Mouse (Mus musculus): ENCODE data around the gene Cpsf6. TPM values are rescaled to one million over a fixed set of nuclear protein-coding genes. Genes with fewer than 3 reads are reported as not detected.

The Cpsf6 gene
- polyA plus RNA-seq, 1 experiment = 57.9 TPM

DNA sequence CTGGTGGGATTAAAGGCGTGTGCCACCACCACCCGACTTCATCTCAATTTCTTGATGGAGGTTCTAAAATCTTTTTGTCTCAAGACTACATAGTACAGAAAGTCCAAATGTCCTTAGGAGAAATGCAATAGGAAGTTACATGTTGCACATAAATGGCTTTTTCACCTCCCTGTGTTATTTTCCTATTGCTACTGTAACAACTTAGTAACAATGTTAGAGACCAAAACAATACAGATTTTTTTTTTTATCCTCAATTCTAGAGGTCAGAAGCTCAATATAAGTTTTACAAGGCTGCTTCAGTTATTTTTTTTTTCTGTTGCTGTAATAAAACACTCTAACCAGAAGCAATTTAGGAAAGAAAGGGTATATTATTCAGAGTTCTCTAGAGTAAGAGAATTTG, 374 bp downstream of the Cpsf6 start:
- TF ChIP-seq POLR2A (IDR thresholded peaks at IDR 0.05; ENCODE audit: borderline replicate concordance, low read depth, low read length) (no peak), CTCF (IDR thresholded peaks at IDR 0.05; ENCODE audit: low read depth, low read length) (no peak)
- H3K4me1 ChIP-seq (ENCODE audit: control insufficient read depth, insufficient read depth, low read length) = peaks cover 5% of the 10 kb centered on the region
- H3K27ac ChIP-seq (ENCODE audit: insufficient read depth, low read depth, low read length) = no peak overlapping the region
- no peak overlapping the region for H3K4me3 ChIP-seq (ENCODE audit: insufficient read depth, low read length)

DNA sequence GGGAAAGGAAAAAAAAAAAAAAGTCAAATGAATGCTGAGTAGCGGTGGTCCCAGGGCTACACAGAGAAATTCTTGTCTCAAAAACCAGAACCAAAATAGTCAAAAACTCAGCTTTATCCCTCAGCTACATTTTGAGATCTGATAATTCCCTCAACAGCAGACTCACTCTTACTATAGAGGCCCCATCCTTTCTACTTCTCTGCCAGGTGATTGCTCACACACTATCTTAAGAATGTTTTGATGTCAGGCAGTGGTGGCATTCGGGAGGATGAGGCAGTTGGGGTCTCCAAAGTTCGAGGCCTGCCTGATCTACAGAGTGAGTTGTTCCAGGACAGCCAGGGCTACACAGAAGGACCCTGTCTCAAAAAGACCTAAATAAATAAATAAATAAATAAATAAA, 1.2 kb downstream of the Cpsf6 start:
- Histone ChIP-seq H3K4me3 (ENCODE audit: insufficient read depth, low read length) (no peak overlapping the region), H3K4me1 (ENCODE audit: control insufficient read depth, insufficient read depth, low read length) (peaks cover 6% of the 10 kb centered on the region), H3K27ac (ENCODE audit: insufficient read depth, low read depth, low read length) (no peak overlapping the region)
- no peak for TF ChIP-seq POLR2A (IDR thresholded peaks at IDR 0.05; ENCODE audit: borderline replicate concordance, low read depth, low read length)
- TF ChIP-seq CTCF (IDR thresholded peaks at IDR 0.05; ENCODE audit: low read depth, low read length) = no peak

DNA sequence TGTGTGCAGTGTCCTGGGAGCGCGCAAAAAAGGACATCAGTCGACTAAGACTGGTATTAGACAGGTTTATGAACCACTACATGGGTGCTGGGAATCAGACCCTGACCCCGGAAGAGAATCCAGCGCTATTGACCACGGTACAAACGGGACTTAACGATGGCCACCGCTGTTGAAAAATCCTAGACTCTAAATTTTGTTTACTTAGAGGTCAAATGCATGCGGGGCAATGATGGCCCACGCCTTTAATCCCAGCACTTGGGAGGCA, 1.6 kb downstream of the Cpsf6 start:
- TF ChIP-seq POLR2A (IDR thresholded peaks at IDR 0.05; ENCODE audit: borderline replicate concordance, low read depth, low read length) (no peak), CTCF (IDR thresholded peaks at IDR 0.05; ENCODE audit: low read depth, low read length) (no peak)
- Histone ChIP-seq H3K4me1 (ENCODE audit: control insufficient read depth, insufficient read depth, low read length) (peaks cover 6% of the 10 kb centered on the region), H3K27ac (ENCODE audit: insufficient read depth, low read depth, low read length) (no peak overlapping the region), H3K4me3 (ENCODE audit: insufficient read depth, low read length) (no peak overlapping the region)

DNA sequence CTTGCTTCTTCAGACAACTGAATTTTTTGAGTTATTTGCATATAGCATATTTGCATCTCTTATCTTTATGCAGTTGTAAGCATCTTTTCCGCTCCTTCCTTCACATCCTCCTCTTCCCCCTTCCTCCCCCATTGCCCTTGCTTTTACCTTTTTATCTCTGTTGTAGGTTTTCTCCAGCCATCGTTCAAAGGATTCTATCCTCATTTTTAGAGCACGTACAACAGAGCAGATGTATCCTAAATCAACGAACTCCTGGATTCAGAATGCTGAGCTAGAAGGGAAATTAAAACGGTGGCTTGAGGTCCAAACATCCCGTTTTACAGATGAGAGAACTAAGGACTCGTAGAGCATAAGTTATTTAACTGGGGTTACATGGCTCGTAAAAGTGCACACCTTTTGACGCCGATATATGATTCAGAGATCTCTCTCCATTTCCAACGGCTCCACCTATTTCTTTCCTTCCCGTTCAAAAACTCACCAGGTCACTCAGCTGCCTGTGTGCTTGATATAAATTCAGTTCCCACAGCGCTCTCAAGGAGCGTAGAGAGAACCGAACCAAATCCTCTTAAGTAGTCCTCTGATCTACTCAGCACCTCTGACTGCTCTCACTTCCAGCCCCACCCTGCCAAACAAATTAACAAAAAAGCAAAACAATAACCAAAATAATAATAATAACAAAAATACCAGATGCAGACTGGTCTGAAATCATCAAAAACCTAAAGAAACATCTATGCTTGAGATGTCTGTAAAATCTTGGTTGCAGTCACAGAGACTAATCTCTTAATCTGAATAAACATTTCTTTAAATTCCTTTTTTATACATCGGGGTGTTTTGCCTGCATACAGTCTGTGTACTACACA, 2.2 kb downstream of the Cpsf6 start:
- no peak overlapping the region for H3K4me3 ChIP-seq (ENCODE audit: insufficient read depth, low read length)
- H3K4me1 ChIP-seq (ENCODE audit: control insufficient read depth, insufficient read depth, low read length) = peaks cover 6% of the 10 kb centered on the region
- TF ChIP-seq POLR2A (IDR thresholded peaks at IDR 0.05; ENCODE audit: borderline replicate concordance, low read depth, low read length) (no peak), CTCF (IDR thresholded peaks at IDR 0.05; ENCODE audit: low read depth, low read length) (no peak)
- H3K27ac ChIP-seq (ENCODE audit: insufficient read depth, low read depth, low read length) = no peak overlapping the region

DNA sequence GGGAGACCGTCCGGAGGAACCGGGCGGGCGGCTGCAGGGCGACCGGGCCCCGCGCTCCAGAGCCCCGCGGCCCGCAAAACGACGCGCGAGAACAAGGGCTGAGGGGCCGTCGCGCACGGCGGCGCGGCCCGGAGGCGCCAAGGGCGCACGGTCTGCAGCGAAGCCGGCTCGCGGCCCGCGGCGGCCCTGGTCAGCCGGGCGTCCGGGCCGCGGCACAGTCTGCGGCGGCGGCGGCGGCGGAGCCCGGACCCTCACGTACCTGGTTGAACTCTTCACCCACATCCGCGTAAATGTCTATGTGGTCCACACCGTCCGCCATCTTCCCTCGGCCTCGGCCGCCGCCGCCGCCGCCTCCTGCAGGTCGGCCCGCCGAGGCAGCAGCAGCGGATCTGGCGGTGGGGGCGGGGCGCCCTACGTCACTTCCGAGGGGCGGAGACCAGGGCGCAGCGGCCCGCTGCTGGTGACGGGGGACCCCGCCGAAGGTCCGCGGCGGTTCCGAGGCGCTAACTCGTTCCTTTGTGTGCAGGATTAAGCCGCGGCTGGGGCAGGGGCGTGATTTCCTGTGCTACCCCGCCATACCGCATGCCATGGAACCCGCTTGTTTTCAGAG, 3.1 kb downstream of the Cpsf6 start:
- TF ChIP-seq CTCF (IDR thresholded peaks at IDR 0.05; ENCODE audit: low read depth, low read length) (no peak), POLR2A (IDR thresholded peaks at IDR 0.05; ENCODE audit: borderline replicate concordance, low read depth, low read length) (peak; percentile 70; the same call in 1 of the 2 replicates)
- Histone ChIP-seq H3K4me1 (ENCODE audit: control insufficient read depth, insufficient read depth, low read length) (peaks cover 6% of the 10 kb centered on the region), H3K4me3 (ENCODE audit: insufficient read depth, low read length) (peak overlapping the region; percentile 93), H3K27ac (ENCODE audit: insufficient read depth, low read depth, low read length) (peak overlapping the region; percentile 83)

DNA sequence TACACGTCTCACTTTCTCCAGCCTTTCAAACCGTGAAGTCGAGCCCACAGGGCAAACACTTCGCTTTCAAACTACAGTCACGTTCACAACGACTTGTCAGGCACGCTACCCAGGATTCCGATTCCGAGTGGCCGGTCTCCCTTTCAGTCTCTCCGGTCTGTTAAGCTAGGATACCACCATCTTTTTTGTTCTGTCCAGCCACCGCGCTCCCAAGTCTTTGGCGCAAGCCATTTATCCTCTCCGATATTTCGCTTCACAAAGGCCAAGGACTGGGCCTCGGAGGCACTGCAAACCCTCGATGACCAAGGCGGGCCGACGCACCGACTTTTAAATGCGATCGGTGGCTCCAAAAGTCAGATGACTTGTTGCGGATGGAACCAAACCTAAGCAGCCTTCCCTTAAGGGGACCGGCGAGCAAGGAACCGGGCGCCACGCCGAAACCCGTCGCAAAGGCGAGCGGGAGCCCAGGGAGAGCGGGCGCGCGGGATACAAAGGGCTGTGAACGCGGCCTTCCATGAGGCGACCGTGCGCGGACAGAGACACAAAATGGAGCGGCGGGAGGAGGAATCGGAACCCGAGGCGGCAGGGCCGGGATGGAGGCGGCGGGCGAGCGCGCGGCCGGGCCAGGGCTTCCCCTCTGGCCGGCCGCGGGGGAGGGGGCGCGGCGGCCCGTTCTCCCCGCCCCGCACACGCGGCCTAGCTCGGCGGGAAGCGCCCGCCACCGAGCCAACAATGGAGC, 3.8 kb downstream of the Cpsf6 start:
- Histone ChIP-seq H3K4me3 (ENCODE audit: insufficient read depth, low read length) (peak overlapping the region; percentile 93), H3K27ac (ENCODE audit: insufficient read depth, low read depth, low read length) (peak overlapping the region; percentile 83), H3K4me1 (ENCODE audit: control insufficient read depth, insufficient read depth, low read length) (peaks cover 6% of the 10 kb centered on the region)
- TF ChIP-seq POLR2A (IDR thresholded peaks at IDR 0.05; ENCODE audit: borderline replicate concordance, low read depth, low read length) = no peak

DNA sequence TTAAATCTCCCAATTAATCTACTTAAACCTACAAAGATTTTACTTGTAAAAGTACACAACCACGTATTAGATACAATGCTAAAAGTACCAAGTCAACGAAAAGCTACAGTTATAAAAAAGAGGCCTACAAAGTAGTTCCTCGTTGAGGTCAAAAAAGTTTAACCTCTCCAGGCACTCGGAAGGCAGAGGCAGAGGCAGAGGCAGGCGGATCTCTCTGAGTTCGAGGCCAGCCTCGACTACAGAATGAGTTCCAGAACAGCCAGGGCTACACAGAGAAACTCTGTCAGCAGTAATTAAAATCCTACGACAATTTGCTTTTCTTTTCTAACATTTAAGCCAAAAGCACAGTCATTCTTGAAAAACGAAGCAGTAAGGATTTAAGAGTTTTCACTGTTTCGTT, 4.7 kb downstream of the Cpsf6 start:
- Histone ChIP-seq H3K4me3 (ENCODE audit: insufficient read depth, low read length) (peak overlapping the region; percentile 93), H3K4me1 (ENCODE audit: control insufficient read depth, insufficient read depth, low read length) (peaks cover 6% of the 10 kb centered on the region), H3K27ac (ENCODE audit: insufficient read depth, low read depth, low read length) (no peak overlapping the region)
- TF ChIP-seq CTCF (IDR thresholded peaks at IDR 0.05; ENCODE audit: low read depth, low read length) (no peak), POLR2A (IDR thresholded peaks at IDR 0.05; ENCODE audit: borderline replicate concordance, low read depth, low read length) (no peak)

DNA sequence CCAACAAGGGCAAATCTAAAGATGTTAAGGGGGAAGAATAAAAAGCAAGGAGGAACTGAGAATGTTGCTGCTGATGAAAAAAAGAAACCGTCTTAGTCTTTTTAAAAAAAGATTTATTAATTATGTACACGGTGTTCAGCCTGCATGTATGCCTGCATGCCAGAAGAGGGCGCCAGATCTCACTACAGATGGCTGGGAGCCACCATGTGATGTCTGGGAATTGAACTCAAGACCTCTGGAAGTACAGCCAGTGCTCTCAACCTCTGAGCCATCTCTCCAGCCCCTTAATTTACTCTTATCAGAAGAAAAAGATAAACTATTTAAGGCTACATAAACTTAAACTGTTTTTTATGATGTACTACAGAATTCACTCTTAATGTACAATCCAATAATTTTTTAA, 16.7 kb downstream of the Cpsf6 start:
- H3K27ac ChIP-seq (ENCODE audit: insufficient read depth, low read depth, low read length) = no peak overlapping the region
- TF ChIP-seq POLR2A (IDR thresholded peaks at IDR 0.05; ENCODE audit: borderline replicate concordance, low read depth, low read length) = no peak
- TF ChIP-seq CTCF (IDR thresholded peaks at IDR 0.05; ENCODE audit: low read depth, low read length) = peak; percentile 91
- peaks cover 11% of the 10 kb centered on the region for H3K4me1 ChIP-seq (ENCODE audit: control insufficient read depth, insufficient read depth, low read length)

DNA sequence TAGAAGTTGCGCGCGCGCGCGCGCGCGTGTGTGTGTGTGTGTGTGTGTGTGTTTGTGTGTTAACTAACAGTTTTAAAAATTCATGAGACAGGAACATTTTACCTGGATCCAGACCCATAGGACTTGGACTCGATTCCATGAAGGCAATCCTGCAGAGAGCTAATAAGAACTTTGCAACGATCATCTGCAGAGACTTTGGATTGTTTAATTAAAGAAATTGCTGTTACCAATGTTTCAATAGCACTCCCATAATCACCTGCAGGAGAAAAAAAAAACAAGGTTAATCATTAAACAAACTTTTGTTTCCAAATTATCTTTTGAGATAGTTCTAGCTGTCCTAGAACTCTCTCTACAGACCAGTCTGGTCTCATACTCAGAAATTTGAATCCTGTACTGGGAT, 20.9 kb downstream of the Cpsf6 start:
- H3K4me3 ChIP-seq (ENCODE audit: insufficient read depth, low read length) = no peak overlapping the region
- no peak overlapping the region for H3K27ac ChIP-seq (ENCODE audit: insufficient read depth, low read depth, low read length)
- TF ChIP-seq CTCF (IDR thresholded peaks at IDR 0.05; ENCODE audit: low read depth, low read length) = no peak
- TF ChIP-seq POLR2A (IDR thresholded peaks at IDR 0.05; ENCODE audit: borderline replicate concordance, low read depth, low read length) = no peak
- H3K4me1 ChIP-seq (ENCODE audit: control insufficient read depth, insufficient read depth, low read length) = peaks cover 4% of the 10 kb centered on the region; the same call in 1 of the 2 replicates

More for the DNA sequence above, 16.7 kb downstream of the Cpsf6 start:
- no peak overlapping the region for H3K4me3 ChIP-seq (ENCODE audit: insufficient read depth, low read length)

DNA sequence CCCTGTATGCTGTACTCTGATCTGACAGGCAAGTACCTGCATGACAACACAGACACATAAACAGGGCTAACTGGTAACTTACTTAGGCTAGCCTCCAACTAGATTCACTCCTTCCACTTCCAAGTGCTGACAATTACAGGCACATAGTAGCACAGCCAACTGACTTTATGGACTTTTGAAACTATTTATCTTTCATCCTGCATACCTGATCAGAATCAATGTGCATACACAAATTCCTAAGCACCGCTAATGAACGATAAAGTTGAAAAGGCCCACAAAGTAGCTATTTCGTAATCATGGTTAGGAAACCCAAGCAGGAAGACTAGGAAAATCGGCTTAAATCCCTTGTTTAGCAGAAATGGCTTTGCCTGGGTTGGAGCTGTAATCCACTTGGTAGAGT, 36.8 kb downstream of the Cpsf6 start:
- Histone ChIP-seq H3K4me3 (ENCODE audit: insufficient read depth, low read length) (no peak overlapping the region), H3K27ac (ENCODE audit: insufficient read depth, low read depth, low read length) (no peak overlapping the region), H3K4me1 (ENCODE audit: control insufficient read depth, insufficient read depth, low read length) (0 out of 2 replicates have a peak, but pooled peaks cover 5% of the 10 kb centered on the region)
- TF ChIP-seq CTCF (IDR thresholded peaks at IDR 0.05; ENCODE audit: low read depth, low read length) (no peak), POLR2A (IDR thresholded peaks at IDR 0.05; ENCODE audit: borderline replicate concordance, low read depth, low read length) (no peak)

Data from bone marrow macrophage, adult 2 months (primary cell).